Mouse (Mus musculus): ENCODE data around the gene Slco2a1. TPM values are rescaled to one million over a fixed set of nuclear protein-coding genes. Genes with fewer than 3 reads are reported as not detected.

The Slco2a1 gene
- 0.57 and 0.77 TPM in 2 replicates for polyA plus RNA-seq (2011; ENCODE audit: insufficient read depth, insufficient read length, low replicate concordance, missing spikeins)

DNA sequence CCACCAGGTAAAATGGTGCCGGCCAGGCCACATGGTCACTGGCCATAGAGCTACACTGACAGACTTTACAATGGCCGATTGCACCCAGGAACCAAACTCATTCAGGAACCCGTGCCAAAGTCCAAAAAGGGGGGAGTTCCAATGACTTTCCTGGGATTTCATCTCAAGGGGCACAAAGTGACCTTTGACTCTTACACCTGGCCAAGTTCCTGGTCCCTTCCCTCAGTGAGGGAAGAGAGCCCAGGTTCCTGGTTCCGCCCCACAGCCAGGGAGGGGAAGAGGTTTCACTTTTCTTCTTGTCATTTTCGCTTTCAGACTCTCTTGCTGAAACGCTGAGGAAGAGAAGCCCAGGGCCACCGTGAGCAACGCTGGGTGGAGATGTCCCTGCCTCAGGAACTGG is at the start of gene Slco2a1:
TSS of gene Slco2a1 (plus strand) at position 251 of the 400 bp plus-strand sequence.
- TF ChIP-seq POLR2A (IDR thresholded peaks at IDR 0.05; ENCODE audit: borderline replicate concordance, control insufficient read depth, low read depth, low read length) (no peak), CTCF (IDR thresholded peaks at IDR 0.05; ENCODE audit: control insufficient read depth, insufficient read depth, low read length) (no peak)
- Histone ChIP-seq H3K4me1 (ENCODE audit: control insufficient read depth, insufficient read depth, low read length) (no peaks in the 10 kb centered on the region), H3K4me3 (replicated peaks; ENCODE audit: control insufficient read depth, low read depth, low read length) (no peak within 1 kb of the TSS), H3K27ac (ENCODE audit: control insufficient read depth, insufficient read depth, low read depth, low read length, poor library complexity) (no peak within 1 kb of the TSS)
- WGBS, result 51% methylated on average over 8 of the region's 8 CpGs

DNA sequence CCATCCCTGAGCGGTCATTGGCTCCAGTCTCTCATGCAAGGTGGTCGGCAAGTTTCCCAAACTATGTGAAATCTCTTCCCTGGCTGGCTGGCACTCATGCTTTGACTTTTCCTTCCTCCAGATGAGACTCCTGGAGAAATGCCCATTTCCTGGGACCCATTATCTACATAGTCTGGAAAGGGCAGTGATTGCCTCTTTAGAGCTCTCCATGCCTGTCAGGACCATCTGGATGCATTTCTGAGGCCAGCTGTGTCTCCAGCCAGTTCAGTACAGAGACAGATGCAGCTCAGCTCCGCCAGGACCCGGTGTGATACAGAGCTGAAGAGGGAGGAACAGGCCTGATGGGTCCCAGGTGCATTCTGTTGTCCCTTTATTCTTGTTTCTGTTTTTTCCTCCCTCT is 46.3 kb upstream of the Slco2a1 start:
- H3K4me1 ChIP-seq (ENCODE audit: control insufficient read depth, insufficient read depth, low read length), result no peaks in the 10 kb centered on the region

DNA sequence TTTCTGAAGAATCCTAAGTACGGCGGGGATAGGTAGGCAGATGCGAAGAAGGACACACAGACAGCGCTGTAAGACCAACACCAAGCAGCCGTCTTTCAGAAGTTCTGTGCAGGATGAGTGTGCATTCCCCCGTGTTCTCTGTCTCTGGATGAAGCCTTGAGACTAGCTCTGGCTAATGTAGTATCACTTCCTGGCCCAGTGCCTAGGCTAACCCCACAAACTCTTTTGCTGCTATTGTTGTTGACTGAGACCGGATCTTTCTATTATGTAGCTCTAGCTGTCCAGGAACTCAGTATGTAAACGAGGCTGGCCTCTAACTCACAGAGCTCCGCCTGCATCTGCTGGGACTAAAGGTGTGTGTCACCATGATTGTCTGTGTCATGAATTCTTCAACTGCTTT is 43.6 kb upstream of the Slco2a1 start:
- Histone ChIP-seq H3K4me3 (replicated peaks; ENCODE audit: control insufficient read depth, low read depth, low read length) (no peak overlapping the region), H3K27ac (ENCODE audit: control insufficient read depth, insufficient read depth, low read depth, low read length, poor library complexity) (no peak overlapping the region), H3K4me1 (ENCODE audit: control insufficient read depth, insufficient read depth, low read length) (no peaks in the 10 kb centered on the region)
- TF ChIP-seq POLR2A (IDR thresholded peaks at IDR 0.05; ENCODE audit: borderline replicate concordance, control insufficient read depth, low read depth, low read length) (no peak), CTCF (IDR thresholded peaks at IDR 0.05; ENCODE audit: control insufficient read depth, insufficient read depth, low read length) (no peak)
- 86% methylated on average over 9 of the region's 9 CpGs for WGBS

More for the DNA sequence above, 46.3 kb upstream of the Slco2a1 start:
- WGBS, result 86% methylated on average over 4 of the region's 4 CpGs
- H3K4me3 ChIP-seq (replicated peaks; ENCODE audit: control insufficient read depth, low read depth, low read length), result no peak overlapping the region
- TF ChIP-seq CTCF (IDR thresholded peaks at IDR 0.05; ENCODE audit: control insufficient read depth, insufficient read depth, low read length), result no peak
- no peak for TF ChIP-seq POLR2A (IDR thresholded peaks at IDR 0.05; ENCODE audit: borderline replicate concordance, control insufficient read depth, low read depth, low read length)
- no peak overlapping the region for H3K27ac ChIP-seq (ENCODE audit: control insufficient read depth, insufficient read depth, low read depth, low read length, poor library complexity)

DNA sequence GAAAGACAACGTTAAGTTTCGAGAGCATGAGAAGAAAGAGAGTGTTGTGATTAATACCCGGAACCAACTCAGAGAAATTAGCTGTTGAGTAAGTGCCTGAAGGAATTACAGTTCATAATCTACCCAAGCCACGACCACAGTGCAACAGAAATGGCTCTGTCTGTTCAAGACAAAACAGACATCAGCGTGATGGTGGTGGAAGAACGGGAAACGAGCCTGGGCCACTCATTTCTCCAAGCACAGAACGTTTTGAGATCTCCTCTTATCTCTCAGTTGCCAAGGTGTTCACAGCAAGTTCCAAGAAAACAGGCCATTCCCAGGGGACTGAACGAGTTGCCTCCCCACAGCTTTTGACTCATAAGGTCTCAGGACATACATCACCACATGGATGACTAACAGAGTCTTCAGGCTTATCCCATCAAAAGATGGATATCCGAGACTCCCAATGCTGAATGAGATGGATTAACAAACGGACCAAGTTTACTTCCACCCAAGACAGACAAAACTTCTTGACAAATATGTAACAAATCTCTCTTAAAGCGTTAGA is 42.0 kb upstream of the Slco2a1 start:
- H3K4me3 ChIP-seq (replicated peaks; ENCODE audit: control insufficient read depth, low read depth, low read length), result no peak overlapping the region
- WGBS, result 79% methylated on average over 12 of the region's 12 CpGs
- TF ChIP-seq CTCF (IDR thresholded peaks at IDR 0.05; ENCODE audit: control insufficient read depth, insufficient read depth, low read length), result no peak
- no peak for TF ChIP-seq POLR2A (IDR thresholded peaks at IDR 0.05; ENCODE audit: borderline replicate concordance, control insufficient read depth, low read depth, low read length)
- no peaks in the 10 kb centered on the region for H3K4me1 ChIP-seq (ENCODE audit: control insufficient read depth, insufficient read depth, low read length)
- no peak overlapping the region for H3K27ac ChIP-seq (ENCODE audit: control insufficient read depth, insufficient read depth, low read depth, low read length, poor library complexity)

DNA sequence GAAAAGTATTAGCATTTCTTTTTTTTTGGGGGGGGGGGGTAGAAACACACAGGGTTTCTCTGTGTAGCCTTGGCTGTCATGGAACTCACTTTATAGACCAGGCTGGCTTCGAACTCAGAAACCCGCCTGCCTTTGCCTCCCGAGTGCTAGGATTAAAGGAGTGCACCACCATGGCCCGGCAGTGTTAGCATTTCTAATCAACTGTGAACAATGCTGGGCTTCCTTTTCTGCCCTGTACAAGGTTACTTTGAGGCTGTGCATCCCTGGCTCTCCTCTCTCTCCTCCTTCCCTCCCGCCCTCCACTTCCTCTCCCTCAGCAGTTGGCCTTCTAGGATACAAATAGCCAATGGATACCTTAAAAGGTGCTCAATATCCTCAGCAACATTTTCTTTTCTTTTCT is 39.8 kb upstream of the Slco2a1 start:
- no peak overlapping the region for H3K4me3 ChIP-seq (replicated peaks; ENCODE audit: control insufficient read depth, low read depth, low read length)
- H3K4me1 ChIP-seq (ENCODE audit: control insufficient read depth, insufficient read depth, low read length), result no peaks in the 10 kb centered on the region
- TF ChIP-seq CTCF (IDR thresholded peaks at IDR 0.05; ENCODE audit: control insufficient read depth, insufficient read depth, low read length) (no peak), POLR2A (IDR thresholded peaks at IDR 0.05; ENCODE audit: borderline replicate concordance, control insufficient read depth, low read depth, low read length) (no peak)
- H3K27ac ChIP-seq (ENCODE audit: control insufficient read depth, insufficient read depth, low read depth, low read length, poor library complexity), result no peak overlapping the region
- 71% methylated on average over 5 of the region's 5 CpGs for WGBS

DNA sequence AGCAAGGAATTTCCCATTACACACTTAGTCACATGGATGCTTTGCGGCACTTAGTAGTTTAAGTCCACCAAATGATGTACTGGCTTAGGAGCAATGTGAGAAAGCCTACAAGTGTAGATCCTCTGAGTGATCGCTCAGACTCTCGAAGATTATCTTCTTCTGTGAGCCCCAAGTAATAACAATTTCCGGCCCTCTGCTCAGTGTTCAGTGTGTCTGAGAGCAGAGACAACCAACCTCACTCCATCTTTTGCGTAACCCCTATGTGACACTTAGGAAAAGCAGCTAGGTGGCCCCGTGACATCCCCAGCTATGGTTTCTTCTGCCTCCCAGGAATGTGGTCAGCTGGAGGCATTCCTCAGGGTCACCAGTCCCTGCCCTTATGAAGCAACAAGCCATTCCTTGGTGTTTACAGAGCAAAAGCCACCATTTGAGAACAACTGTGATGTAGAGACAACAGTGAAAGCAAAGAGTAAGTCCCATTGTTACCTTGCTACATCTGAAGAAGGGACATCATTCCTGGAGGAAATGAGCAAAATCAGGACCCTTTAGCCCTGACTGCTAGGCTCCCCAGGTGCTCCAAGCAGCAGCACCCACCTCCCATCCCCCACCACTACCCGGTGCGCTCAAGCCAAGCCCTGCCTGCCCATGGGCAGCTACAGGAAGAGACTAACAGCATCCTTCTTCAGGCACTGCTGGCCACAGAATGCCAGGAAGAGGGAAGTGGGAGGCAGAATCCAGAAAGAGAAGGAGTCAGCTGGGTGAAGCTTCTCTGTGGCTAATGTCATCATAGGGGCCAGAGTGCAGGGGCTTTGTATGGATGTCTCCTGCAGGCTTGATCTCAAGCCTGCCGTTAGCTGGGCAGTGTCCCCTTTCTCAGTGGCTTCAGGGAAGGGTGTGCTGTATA is 37.2 kb upstream of the Slco2a1 start:
- Histone ChIP-seq H3K4me3 (replicated peaks; ENCODE audit: control insufficient read depth, low read depth, low read length) (no peak overlapping the region), H3K27ac (ENCODE audit: control insufficient read depth, insufficient read depth, low read depth, low read length, poor library complexity) (no peak overlapping the region), H3K4me1 (ENCODE audit: control insufficient read depth, insufficient read depth, low read length) (no peaks in the 10 kb centered on the region)
- TF ChIP-seq CTCF (IDR thresholded peaks at IDR 0.05; ENCODE audit: control insufficient read depth, insufficient read depth, low read length) (no peak), POLR2A (IDR thresholded peaks at IDR 0.05; ENCODE audit: borderline replicate concordance, control insufficient read depth, low read depth, low read length) (no peak)
- WGBS, result 79% methylated on average over 9 of the region's 9 CpGs

DNA sequence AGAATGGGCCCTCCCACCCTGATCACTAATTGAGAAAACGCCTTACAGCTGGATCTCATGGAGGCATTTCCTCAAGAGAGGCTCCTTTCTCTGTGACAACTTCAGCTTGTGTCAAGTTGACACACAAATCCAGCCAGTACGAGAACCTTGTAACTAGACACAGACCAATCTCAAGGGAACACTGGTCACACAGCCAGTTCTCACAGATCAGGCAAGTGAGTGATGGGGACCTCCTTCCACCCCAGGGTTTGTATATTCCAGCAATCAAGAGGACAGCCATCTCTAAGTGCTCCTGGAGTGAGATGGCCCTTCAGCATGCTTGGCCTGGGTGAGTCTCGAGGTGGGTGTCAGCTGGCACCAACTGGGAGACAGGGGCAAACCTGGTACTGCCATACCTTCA is 32.6 kb upstream of the Slco2a1 start:
- Histone ChIP-seq H3K4me3 (replicated peaks; ENCODE audit: control insufficient read depth, low read depth, low read length) (no peak overlapping the region), H3K4me1 (ENCODE audit: control insufficient read depth, insufficient read depth, low read length) (no peaks in the 10 kb centered on the region), H3K27ac (ENCODE audit: control insufficient read depth, insufficient read depth, low read depth, low read length, poor library complexity) (no peak overlapping the region)
- 77% methylated on average over 3 of the region's 3 CpGs for WGBS
- TF ChIP-seq CTCF (IDR thresholded peaks at IDR 0.05; ENCODE audit: control insufficient read depth, insufficient read depth, low read length) (no peak), POLR2A (IDR thresholded peaks at IDR 0.05; ENCODE audit: borderline replicate concordance, control insufficient read depth, low read depth, low read length) (no peak)

DNA sequence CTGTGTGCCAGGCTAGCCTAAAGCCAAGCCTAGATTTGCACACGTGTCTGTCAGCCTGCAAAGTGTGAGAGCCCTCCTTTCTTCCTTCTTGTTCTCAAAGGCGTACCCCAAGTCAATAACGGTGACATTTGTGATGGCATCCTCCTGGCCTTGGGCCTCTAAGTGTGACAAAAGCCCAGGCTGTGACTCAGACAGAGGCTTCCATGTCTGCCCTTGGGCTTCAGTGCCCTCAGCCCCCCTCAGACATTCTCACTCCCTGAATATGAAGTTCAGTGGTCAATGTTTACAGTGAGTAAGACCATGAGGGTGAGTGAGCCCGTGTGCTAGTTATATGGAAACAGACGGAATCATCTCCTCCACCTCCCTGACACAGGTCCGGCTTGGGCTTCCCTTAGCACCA is 29.8 kb upstream of the Slco2a1 start:
- WGBS, result 78% methylated on average over 6 of the region's 6 CpGs
- TF ChIP-seq CTCF (IDR thresholded peaks at IDR 0.05; ENCODE audit: control insufficient read depth, insufficient read depth, low read length), result no peak
- TF ChIP-seq POLR2A (IDR thresholded peaks at IDR 0.05; ENCODE audit: borderline replicate concordance, control insufficient read depth, low read depth, low read length), result no peak
- no peak overlapping the region for H3K27ac ChIP-seq (ENCODE audit: control insufficient read depth, insufficient read depth, low read depth, low read length, poor library complexity)
- H3K4me3 ChIP-seq (replicated peaks; ENCODE audit: control insufficient read depth, low read depth, low read length), result no peak overlapping the region
- H3K4me1 ChIP-seq (ENCODE audit: control insufficient read depth, insufficient read depth, low read length), result no peaks in the 10 kb centered on the region; the same call in 1 of the 2 replicates

Data from bone marrow, adult 2 months (tissue).